In the genomic region with DNA sequence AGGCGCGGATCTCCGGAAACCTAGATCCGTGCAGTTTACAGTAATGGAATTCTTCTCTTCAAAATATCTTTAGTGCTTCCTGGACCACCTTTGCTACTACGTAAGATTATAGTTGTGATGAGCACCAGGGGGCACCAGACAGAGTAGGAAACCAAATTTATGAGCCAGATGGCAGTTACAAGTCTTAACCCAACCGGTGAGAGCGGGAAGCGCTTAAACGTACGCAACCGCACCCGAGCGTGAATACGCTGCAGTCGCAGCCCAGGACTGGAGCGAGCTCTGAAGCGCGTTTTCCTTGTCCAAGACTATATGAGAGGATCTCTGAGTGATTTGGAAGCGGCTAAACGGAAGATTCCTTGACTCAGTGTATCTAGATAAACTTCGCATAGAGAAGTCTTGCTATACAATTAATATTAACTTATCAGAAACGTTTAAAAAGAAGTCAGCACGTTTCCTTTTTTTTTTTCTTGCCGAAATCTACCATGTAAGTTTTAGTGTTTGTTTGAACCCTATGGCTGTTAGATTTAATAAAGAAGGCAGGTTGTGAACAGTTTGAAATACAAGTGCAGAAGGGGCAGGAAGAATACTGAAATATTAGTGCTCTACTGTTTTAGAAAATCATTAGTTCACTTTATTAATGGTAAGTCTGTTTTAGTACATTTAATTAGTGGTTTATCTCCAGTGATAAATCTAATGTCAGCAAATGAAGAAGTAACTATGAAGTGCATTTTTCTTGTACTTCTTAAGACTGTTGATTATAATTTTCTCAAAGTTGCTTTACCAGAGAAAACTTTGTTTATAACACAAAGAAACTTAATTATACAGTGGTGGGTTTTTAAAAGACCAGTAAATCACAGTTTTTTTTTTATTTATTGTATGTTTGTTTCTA, we compare ENCODE assay signal across 8 mouse cellular contexts. TPM values are rescaled to one million over a fixed set of nuclear protein-coding genes. Genes with fewer than 3 reads are reported as not detected.
DNase-seq lines count a peak whose midpoint lies in the region; ATAC-seq lines count a peak whose summit lies in the region.

No protein-coding gene starts in this region.

- DNase-seq in forebrain, embryonic 10.5 days (ENCODE audit: extremely low spot score, low spot score) = peak; percentile 77
- DNase-seq in kidney, postnatal 14 days = peak; percentile 89
- DNase-seq in naive thymus-derived CD4-positive, alpha-beta T cell, adult 2 months (ENCODE audit: low read depth) = peak; percentile 95
- peak; percentile 95 for DNase-seq in splenic B cell, adult 2 months (ENCODE audit: low read depth, low spot score)

- H3K4me1 ChIP-seq in brown adipose tissue, adult 24 weeks (ENCODE audit: control insufficient read depth, insufficient read depth, insufficient read length, low read length) = no peaks in the 10 kb centered on the region
- H3K4me1 ChIP-seq in forebrain, embryonic 10.5 days = peaks cover 22% of the 10 kb centered on the region
- H3K4me1 ChIP-seq in heart, embryonic 15.5 days (replicated peaks) = no peaks in the 10 kb centered on the region; the same call in 1 of the 2 replicates
- H3K4me1 ChIP-seq in liver, embryonic 12.5 days = peaks cover 16% of the 10 kb centered on the region

- peaks cover 4% of the 10 kb centered on the region; the same call in 1 of the 2 replicates for H3K27me3 ChIP-seq in forebrain, embryonic 10.5 days (ENCODE audit: poor library complexity, severe bottlenecking)
- H3K27me3 ChIP-seq in heart, embryonic 15.5 days = no peaks in the 10 kb centered on the region
- H3K27me3 ChIP-seq in liver, embryonic 12.5 days (replicated peaks) = no peaks in the 10 kb centered on the region
- no peaks in the 10 kb centered on the region for H3K27me3 ChIP-seq in splenic B cell, adult 2 months (ENCODE audit: control insufficient read depth, insufficient read depth, low read length, poor library complexity, severe bottlenecking)

- H3K36me3 ChIP-seq in forebrain, embryonic 10.5 days (replicated peaks) = peaks cover 9% of the 10 kb centered on the region
- no peaks in the 10 kb centered on the region for H3K36me3 ChIP-seq in heart, embryonic 15.5 days
- peaks cover 9% of the 10 kb centered on the region for H3K36me3 ChIP-seq in liver, embryonic 12.5 days
- H3K36me3 ChIP-seq in splenic B cell, adult 2 months (ENCODE audit: control insufficient read depth, insufficient read depth, low read length, poor library complexity, severe bottlenecking) = no peaks in the 10 kb centered on the region

- peak overlapping the region; percentile 85 for H3K27ac ChIP-seq in brown adipose tissue, adult 24 weeks (replicated peaks; ENCODE audit: low read depth, low read length)
- peak overlapping the region; percentile 98 for H3K27ac ChIP-seq in forebrain, embryonic 10.5 days
- peak overlapping the region; percentile 100 for H3K27ac ChIP-seq in heart, embryonic 15.5 days
- peak overlapping the region; percentile 95 for H3K27ac ChIP-seq in liver, embryonic 12.5 days

- WGBS in forebrain, embryonic 10.5 days = 2% methylated on average over 24 of the region's 24 CpGs
- WGBS in heart, embryonic 15.5 days = 2% methylated on average over 24 of the region's 24 CpGs
- under 1% methylated on average over 24 of the region's 24 CpGs for WGBS in liver, embryonic 12.5 days (ENCODE audit: insufficient replicate concordance)

- peak overlapping the region; percentile 58 for H3K9ac ChIP-seq in heart, embryonic 15.5 days
- peak overlapping the region; percentile 75 for H3K9ac ChIP-seq in liver, embryonic 12.5 days

- H3K4me3 ChIP-seq in brown adipose tissue, adult 24 weeks (ENCODE audit: insufficient read depth, low read depth, low read length) = peak overlapping the region; percentile 62
- peak overlapping the region; percentile 98 for H3K4me3 ChIP-seq in forebrain, embryonic 10.5 days
- H3K4me3 ChIP-seq in heart, embryonic 15.5 days = peak overlapping the region; percentile 89
- peak overlapping the region; percentile 84 for H3K4me3 ChIP-seq in liver, embryonic 12.5 days

- peak overlapping the region; percentile 89 for H3K4me2 ChIP-seq in heart, embryonic 15.5 days
- peak overlapping the region; percentile 78 for H3K4me2 ChIP-seq in liver, embryonic 12.5 days

- peak; percentile 61 for ATAC-seq in CD4-positive, CD25-positive, alpha-beta regulatory T cell, adult 4 months
- no peak for ATAC-seq in heart, embryonic 15.5 days (replicated peaks; ENCODE audit: insufficient number of reproducible peaks, insufficient read depth, low FRiP score, low read depth)
- peak; percentile 32 for ATAC-seq in liver, embryonic 12.5 days

- no peaks in the 10 kb centered on the region for H3K9me3 ChIP-seq in forebrain, embryonic 10.5 days
- H3K9me3 ChIP-seq in heart, embryonic 15.5 days (replicated peaks) = no peaks in the 10 kb centered on the region
- H3K9me3 ChIP-seq in liver, embryonic 12.5 days (replicated peaks) = no peaks in the 10 kb centered on the region

RNA-seq across cellular contexts. Expression of a gene that starts 1.4 kb away (rescaled TPM):
- polyA plus RNA-seq in CD4-positive, CD25-positive, alpha-beta regulatory T cell, adult 4 months (2017; shearing (Covaris generic)) = 100 to 1,000 TPM; 116 to 132 TPM
- 112 and 114 TPM in 2 replicates for polyA plus RNA-seq in brown adipose tissue, adult 24 weeks (2012; ENCODE audit: insufficient read depth, insufficient read length, missing spikeins)
- 43.7 and 46.3 TPM in 2 replicates for polyA plus RNA-seq in forebrain, embryonic 10.5 days (2016; fragmentation: Nextera tagmentation; extraction: Ambion mirVana)
- 57.4 and 70.9 TPM in 2 replicates for polyA plus RNA-seq in heart, embryonic 15.5 days (2015; fragmentation: Nextera tagmentation; extraction: Ambion mirVana)
- polyA plus RNA-seq in liver, embryonic 12.5 days (2016; fragmentation: Nextera tagmentation; extraction: Ambion mirVana) = 31.3 and 36.5 TPM in 2 replicates

RNA-seq across cellular contexts. Expression of a gene that starts 53.2 kb away (rescaled TPM):
- 1 to 10 TPM; 1.2 to 2.3 TPM for polyA plus RNA-seq in CD4-positive, CD25-positive, alpha-beta regulatory T cell, adult 4 months (2017; shearing (Covaris generic))
- polyA plus RNA-seq in brown adipose tissue, adult 24 weeks (2012; ENCODE audit: insufficient read depth, insufficient read length, missing spikeins) = not detected in 2 replicates
- polyA plus RNA-seq in forebrain, embryonic 10.5 days (2016; fragmentation: Nextera tagmentation; extraction: Ambion mirVana) = not detected in 2 replicates
- 0.15 TPM in 1 of 2 replicates, not detected in the other for polyA plus RNA-seq in heart, embryonic 15.5 days (2015; fragmentation: Nextera tagmentation; extraction: Ambion mirVana)
- not detected in 2 replicates for polyA plus RNA-seq in liver, embryonic 12.5 days (2016; fragmentation: Nextera tagmentation; extraction: Ambion mirVana)
